Mouse (Mus musculus) hindbrain, embryonic 12.5 days (tissue): Measurements from ENCODE around the gene Rtn4rl1. TPM values are rescaled to one million over a fixed set of nuclear protein-coding genes. Genes with fewer than 3 reads are reported as not detected.
"Not testable (repeated sequence)": the region's sequence is repeated elsewhere in the genome, so short reads cannot be mapped to it uniquely, and the experiment has no call there.

Experiments
- ATAC-seq: fragments of 200-750 bp; cut with Nextera tagmentation; 2 replicates; pipeline ENCODE4 v1.8.0; 2017; ENCODE audit warnings: moderate TSS enrichment; ENCODE audit not compliant: low FRiP score
- H3K27ac ChIP-seq: fragments of 300-500 bp; sonication (generic); 2 replicates; pipeline ENCODE4 v1.5.1; 2016; ENCODE audit warnings: mild to moderate bottlenecking
- H3K27me3 ChIP-seq: fragments of 300-500 bp; sonication (generic); 2 replicates; pipeline ENCODE4 v1.6.1; 2016; ENCODE audit warnings: mild to moderate bottlenecking
- H3K36me3 ChIP-seq: fragments of 300-500 bp; sonication (generic); 2 replicates; pipeline ENCODE4 v1.6.1; 2016; ENCODE audit warnings: mild to moderate bottlenecking
- H3K4me1 ChIP-seq: fragments of 300-500 bp; sonication (generic); 2 replicates; pipeline ENCODE4 v1.6.1; 2016
- H3K4me2 ChIP-seq: fragments of 300-500 bp; sonication (generic); replicated peaks from 2 replicates; pipeline ENCODE4 v1.6.1; 2016; ENCODE audit warnings: mild to moderate bottlenecking
- H3K4me3 ChIP-seq: fragments of 300-500 bp; sonication (generic); 2 replicates; pipeline ENCODE4 v1.5.1; 2016; ENCODE audit warnings: mild to moderate bottlenecking
- H3K9ac ChIP-seq: fragments of 300-500 bp; sonication (generic); 2 replicates; pipeline ENCODE4 v1.6.1; 2016; ENCODE audit warnings: mild to moderate bottlenecking, moderate library complexity
- H3K9me3 ChIP-seq: fragments of 300-500 bp; sonication (generic); replicated peaks from 2 replicates; pipeline ENCODE4 v1.6.1; 2016; ENCODE audit warnings: mild to moderate bottlenecking
- WGBS: fragments of 180-500 bp; shearing (Covaris S2); methylation state at CpG from one replicate; pipeline ENCODE4 v1.1.7; 2016; 5-methylcytosine and 5-hydroxymethylcytosine counted together
- polyA plus RNA-seq: library from polyadenylated mRNA; unstranded; fragments of >200 nt; fragmentation: Nextera tagmentation; extraction: Ambion mirVana; gene quantifications from 2 replicates; pipeline ENCODE4 v1.2.1, GENCODE M21; 2016

Gene Rtn4rl1
- polyA plus RNA-seq, 1 experiment from 2014 or later: 5.1 TPM

DNA sequence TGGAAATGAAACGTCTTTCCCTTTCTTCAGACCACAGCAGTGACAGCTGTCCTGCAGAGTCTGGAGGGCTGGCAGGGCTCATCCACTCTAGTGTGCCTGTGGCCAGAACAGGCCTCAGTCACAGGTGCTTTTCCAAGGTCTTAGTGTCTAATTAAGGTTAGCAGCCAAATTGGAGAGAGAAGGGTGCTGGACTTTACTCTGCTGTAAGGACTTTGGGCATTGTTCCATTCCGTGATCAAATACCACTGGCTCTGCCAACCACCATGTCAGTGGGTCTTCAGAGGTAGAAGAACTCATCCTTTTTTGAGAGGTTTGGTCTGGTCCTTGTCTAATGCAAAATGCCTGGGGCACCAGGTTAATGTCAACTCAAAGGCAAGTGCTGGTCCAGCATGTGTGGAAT lies 95.5 kb downstream of the Rtn4rl1 start:
- H3K27ac ChIP-seq: no peak overlapping the region
- WGBS: 59% methylated on average over 2 of the region's 2 CpGs
- no peak for ATAC-seq
- no peaks in the 10 kb centered on the region for H3K36me3 ChIP-seq
- peaks cover 20% of the 10 kb centered on the region for H3K27me3 ChIP-seq
- H3K9me3 ChIP-seq: no peaks in the 10 kb centered on the region
- no peak overlapping the region for H3K4me2 ChIP-seq
- H3K9ac ChIP-seq: no peak overlapping the region
- no peak overlapping the region for H3K4me3 ChIP-seq
- peaks cover 9% of the 10 kb centered on the region; the same call in 1 of the 2 replicates for H3K4me1 ChIP-seq

DNA sequence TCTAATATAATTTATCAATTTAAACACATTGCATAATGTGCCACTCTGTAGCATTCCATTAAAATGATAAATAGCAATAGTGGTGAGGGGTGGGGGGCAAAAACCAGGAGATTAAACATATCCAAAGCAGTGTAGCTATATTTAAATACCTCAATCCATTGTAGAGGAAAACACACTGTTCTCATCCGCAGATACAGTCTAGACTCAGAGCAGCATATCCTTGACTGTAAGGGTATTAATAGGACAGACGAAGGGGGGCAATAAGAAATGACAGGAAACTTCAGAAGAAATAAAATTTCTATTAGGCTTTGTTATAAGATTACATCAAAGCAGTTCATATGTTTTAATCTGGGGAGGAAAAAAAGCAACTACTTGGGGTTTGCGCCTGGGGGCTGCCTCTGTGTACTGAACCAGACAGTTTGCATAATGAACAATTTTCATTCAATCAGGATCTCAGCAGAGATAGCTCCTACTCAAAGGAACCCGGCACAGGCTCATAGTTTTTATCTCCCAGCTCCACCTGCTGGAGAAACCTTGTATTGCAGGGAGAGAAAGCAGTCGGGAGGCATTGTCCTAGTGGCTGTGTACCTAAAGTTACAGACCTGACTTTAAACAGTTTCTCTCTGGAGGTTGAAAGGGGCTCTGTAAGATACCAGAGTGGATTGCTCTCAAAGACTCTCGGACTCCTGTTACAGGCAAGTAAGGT lies 97.1 kb downstream of the Rtn4rl1 start:
- ATAC-seq: peak; percentile 85
- Histone ChIP-seq H3K27ac (no peak overlapping the region), H3K27me3 (peaks cover 16% of the 10 kb centered on the region), H3K4me2 (no peak overlapping the region), H3K9me3 (no peaks in the 10 kb centered on the region), H3K9ac (no peak overlapping the region), H3K4me1 (peaks cover 9% of the 10 kb centered on the region; the same call in 1 of the 2 replicates), H3K4me3 (no peak overlapping the region), H3K36me3 (no peaks in the 10 kb centered on the region)
- WGBS: 17% methylated on average over 6 of the region's 6 CpGs

DNA sequence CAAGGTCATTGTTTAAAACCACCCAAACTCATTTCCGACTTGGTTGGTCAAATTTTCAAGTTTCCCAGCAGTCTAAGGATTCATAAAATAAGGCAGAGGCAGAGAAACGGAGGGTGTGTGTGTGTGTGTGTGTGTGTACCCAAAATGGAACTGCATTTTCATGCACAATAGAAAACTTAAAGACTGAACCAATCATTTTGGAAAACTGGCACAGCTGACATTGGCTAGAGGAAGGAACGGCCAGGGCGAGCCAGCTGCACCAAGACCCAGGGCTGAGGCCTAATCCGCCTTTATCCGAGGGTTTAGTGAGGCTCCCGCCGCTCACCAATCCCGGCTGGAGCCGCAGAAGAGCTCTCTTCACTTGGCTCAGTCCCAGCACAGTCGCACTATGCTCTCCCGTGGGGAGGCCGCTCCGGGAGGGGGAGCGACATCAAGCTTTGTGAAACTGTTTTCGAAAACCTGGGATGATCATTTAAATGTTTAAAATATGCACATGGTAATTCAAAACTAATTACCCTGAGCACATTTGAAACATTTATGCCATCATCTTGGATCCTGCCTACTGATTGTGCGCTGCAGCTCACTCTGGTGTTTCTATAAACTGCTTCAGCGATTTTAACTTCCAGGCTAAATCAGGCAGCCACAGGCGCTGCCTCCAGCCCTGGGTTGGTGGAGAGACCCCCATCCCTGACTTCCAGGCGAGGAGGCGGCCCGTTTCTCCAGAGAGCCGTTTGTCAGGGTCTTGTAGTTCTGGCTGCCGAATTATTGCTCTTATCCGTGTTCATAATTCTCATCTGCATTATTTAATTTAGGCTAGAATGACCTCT lies 98.0 kb downstream of the Rtn4rl1 start:
- Histone ChIP-seq H3K4me1 (peaks cover 9% of the 10 kb centered on the region; the same call in 1 of the 2 replicates), H3K4me3 (no peak overlapping the region), H3K9me3 (no peaks in the 10 kb centered on the region), H3K27me3 (peaks cover 16% of the 10 kb centered on the region), H3K36me3 (no peaks in the 10 kb centered on the region), H3K27ac (no peak overlapping the region), H3K4me2 (peak overlapping the region; percentile 2; the same call in 1 of the 2 replicates), H3K9ac (no peak overlapping the region; the same call in 1 of the 2 replicates)
- peak; percentile 71 for ATAC-seq
- WGBS: 25% methylated on average over 25 of the region's 25 CpGs

DNA sequence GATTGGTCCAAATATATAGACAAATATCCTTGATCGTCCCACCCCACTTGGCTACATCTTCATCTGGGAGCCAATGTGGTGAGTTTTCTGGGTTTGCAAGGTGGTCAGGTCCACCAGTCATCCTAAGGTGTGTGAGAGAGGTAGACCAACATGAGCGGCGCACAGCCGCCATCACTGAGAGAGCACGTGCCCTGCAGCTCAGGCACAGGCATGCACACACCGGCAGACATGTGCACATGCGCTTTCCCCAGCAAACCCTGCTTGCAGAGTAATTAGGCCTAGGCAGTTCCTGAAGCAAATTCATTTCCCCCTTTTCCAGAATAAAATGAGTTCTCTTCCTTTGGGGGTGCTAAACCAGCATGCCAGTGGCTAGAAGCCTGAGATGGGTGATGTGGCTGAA lies 98.7 kb downstream of the Rtn4rl1 start:
- Histone ChIP-seq H3K27me3 (peaks cover 16% of the 10 kb centered on the region), H3K36me3 (no peaks in the 10 kb centered on the region), H3K9ac (no peak overlapping the region), H3K4me2 (no peak overlapping the region), H3K9me3 (no peaks in the 10 kb centered on the region), H3K27ac (no peak overlapping the region), H3K4me3 (no peak overlapping the region), H3K4me1 (peaks cover 9% of the 10 kb centered on the region; the same call in 1 of the 2 replicates)
- no peak for ATAC-seq
- 84% methylated on average over 7 of the region's 7 CpGs for WGBS

DNA sequence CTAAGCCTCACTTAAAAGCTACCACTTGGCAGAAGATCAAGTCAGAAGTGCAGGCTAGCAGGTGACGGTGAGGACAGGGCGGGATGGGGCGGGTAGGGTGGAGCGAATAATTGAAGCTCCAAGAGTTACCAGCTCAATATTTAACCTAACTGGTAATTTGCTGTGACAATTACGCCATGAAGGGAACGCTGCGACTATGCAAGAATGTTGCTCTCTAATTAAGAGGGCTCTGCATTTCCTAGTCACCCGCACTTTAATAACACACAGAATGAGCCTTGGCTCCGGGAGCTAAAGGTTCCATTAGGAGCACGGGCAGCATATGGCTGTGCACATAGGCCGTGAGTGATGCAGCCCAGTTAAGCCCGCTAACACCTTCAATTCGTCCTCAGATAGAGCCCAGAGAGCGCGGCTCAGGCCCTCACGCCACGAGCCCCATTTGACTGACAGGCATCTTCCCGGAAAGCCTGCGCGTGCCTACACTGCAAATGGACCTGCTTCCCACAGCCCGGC lies 100.3 kb downstream of the Rtn4rl1 start:
- no peak overlapping the region for H3K27ac ChIP-seq
- H3K4me2 ChIP-seq: no peak overlapping the region; the same call in 1 of the 2 replicates
- no peak for ATAC-seq
- H3K4me1 ChIP-seq: peaks cover 18% of the 10 kb centered on the region
- no peaks in the 10 kb centered on the region for H3K9me3 ChIP-seq
- H3K4me3 ChIP-seq: no peak overlapping the region
- no peak overlapping the region for H3K9ac ChIP-seq
- WGBS: 52% methylated on average over 21 of the region's 21 CpGs
- no peaks in the 10 kb centered on the region for H3K36me3 ChIP-seq
- peaks cover 15% of the 10 kb centered on the region for H3K27me3 ChIP-seq

DNA sequence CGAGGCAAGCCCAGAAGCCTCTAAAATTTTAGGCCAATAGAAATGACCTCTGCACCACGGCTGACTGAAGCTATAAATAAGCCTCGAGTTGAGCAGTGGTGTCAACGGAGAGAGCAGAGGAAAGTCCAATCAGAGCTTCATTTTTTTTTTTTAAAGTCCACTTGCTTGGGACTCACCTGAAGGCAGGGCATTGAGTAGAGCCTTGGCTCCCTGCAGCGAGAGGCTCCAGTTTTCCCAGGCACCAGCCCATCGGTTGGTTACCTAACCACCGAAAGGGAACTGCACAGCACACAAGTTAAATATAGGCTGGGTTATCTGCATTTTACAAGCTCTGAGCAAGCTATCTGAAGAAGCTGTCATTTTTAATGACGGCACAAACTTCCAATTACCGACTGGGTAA lies 101.3 kb downstream of the Rtn4rl1 start:
- 84% methylated on average over 9 of the region's 9 CpGs for WGBS
- peaks cover 6% of the 10 kb centered on the region for H3K36me3 ChIP-seq

DNA sequence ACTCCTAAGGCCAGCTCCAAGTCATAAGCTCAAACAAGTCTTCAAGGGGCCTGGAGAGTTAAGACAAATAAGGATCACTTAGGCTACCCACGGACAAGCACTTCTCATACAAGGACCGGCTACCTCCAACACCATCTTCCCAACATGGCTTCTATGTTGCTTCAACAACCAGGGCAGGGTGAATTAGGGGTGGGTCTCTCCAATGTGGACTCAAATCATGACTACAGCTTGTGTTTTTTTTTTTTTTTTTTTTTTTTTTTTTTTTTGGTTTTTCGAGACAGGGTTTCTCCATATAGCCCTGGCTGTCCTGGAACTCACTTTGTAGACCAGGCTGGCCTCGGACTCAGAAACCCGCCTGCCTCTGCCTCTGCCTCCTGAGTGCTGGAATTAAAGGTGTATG lies 102.0 kb downstream of the Rtn4rl1 start:
- peaks cover 24% of the 10 kb centered on the region for H3K4me1 ChIP-seq
- ATAC-seq: not testable (repeated sequence)
- WGBS: 92% methylated on average over 5 of the region's 5 CpGs

More for the DNA sequence above, 101.3 kb downstream of the Rtn4rl1 start:
- Histone ChIP-seq H3K4me1 (peaks cover 24% of the 10 kb centered on the region), H3K9me3 (no peaks in the 10 kb centered on the region), H3K27me3 (peaks cover 11% of the 10 kb centered on the region), H3K9ac (no peak overlapping the region), H3K4me2 (no peak overlapping the region), H3K4me3 (no peak overlapping the region), H3K27ac (no peak overlapping the region)
- no peak for ATAC-seq

DNA sequence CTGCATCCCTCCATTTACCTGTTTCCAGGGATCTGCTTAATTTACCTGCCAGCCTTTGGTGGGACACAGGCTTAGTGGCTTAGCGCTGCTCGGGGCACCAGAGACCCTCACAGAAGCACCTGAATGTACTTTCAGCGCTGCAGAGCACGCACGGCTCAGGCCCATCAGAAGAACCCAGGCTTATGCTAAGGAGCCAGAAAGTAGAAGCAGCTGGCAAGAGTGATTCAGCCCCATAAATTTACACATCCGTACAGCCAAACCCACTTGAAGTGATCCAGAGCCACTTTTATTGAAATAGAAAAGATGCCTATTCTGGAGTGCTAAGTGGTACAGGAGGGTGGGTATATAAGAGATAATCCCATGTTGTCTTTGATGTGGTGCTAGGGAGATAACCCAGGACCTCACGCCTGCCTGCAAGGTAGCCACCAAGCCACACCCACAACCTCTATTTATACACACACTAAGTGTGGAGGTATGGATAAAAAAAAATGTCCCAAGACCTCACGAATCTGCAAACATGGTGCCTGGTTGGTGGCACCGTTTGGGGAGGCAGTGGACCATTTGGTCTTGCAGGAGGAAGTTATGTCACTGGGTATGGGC lies 102.9 kb downstream of the Rtn4rl1 start:
- peaks cover 20% of the 10 kb centered on the region for H3K36me3 ChIP-seq
- WGBS: 86% methylated on average over 9 of the region's 9 CpGs
- no peaks in the 10 kb centered on the region for H3K9me3 ChIP-seq
- no peak for ATAC-seq
- H3K27ac ChIP-seq: no peak overlapping the region
- peaks cover 26% of the 10 kb centered on the region for H3K4me1 ChIP-seq
- H3K9ac ChIP-seq: no peak overlapping the region
- peaks cover 11% of the 10 kb centered on the region for H3K27me3 ChIP-seq
- H3K4me3 ChIP-seq: no peak overlapping the region
- H3K4me2 ChIP-seq: no peak overlapping the region

More for the DNA sequence above, 102.0 kb downstream of the Rtn4rl1 start:
- H3K9me3 ChIP-seq, H3K9ac ChIP-seq, H3K4me3 ChIP-seq, H3K4me2 ChIP-seq, H3K27ac ChIP-seq: not testable (repeated sequence)
- peaks cover 10% of the 10 kb centered on the region for H3K36me3 ChIP-seq
- peaks cover 11% of the 10 kb centered on the region for H3K27me3 ChIP-seq

DNA sequence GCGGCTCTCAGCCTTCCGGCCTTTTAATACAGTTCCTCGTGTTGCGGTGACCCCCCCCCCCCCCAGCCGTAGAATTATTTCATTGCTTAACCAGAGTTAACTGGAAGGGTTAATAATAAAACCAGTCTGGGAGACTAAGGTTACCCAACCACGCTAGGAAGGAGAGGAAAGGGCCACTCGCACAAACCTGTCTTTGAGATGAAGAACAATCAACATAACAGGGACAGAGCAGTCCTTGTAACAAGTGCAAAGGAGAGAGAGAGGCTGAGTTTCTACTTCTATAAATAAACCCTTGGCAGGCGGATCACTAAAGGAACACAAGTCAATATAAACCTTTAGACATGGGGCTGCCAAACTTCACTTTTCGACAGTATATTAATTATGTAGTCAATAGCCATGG lies 104.0 kb downstream of the Rtn4rl1 start:
- H3K36me3 ChIP-seq: peaks cover 29% of the 10 kb centered on the region
- WGBS: 83% methylated on average over 9 of the region's 9 CpGs
- no peak overlapping the region for H3K27ac ChIP-seq
- no peak overlapping the region for H3K4me2 ChIP-seq
- no peaks in the 10 kb centered on the region for H3K9me3 ChIP-seq
- no peak overlapping the region for H3K9ac ChIP-seq
- no peak for ATAC-seq
- peaks cover 18% of the 10 kb centered on the region for H3K4me1 ChIP-seq
- no peak overlapping the region for H3K4me3 ChIP-seq
- H3K27me3 ChIP-seq: peaks cover 3% of the 10 kb centered on the region; the same call in 1 of the 2 replicates

DNA sequence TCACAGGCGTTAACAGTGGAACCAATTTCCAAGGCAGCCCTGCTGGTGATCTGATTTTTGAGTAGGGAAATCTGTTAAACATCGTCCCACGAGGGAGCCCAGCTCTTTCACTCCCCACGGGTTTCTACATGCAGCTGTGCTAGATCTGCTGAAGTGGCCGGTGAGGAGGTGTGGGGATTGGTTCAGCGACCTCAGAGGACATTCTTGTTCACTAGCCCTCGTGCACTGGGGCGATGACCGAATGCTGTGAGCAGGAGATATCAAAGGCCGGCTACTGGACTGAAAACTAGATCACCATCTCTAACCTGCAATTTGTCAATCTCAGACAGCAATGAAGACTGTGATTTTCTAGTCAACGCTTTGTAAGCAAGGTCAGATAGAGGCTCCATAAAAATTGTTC lies 104.9 kb downstream of the Rtn4rl1 start:
- Histone ChIP-seq H3K9ac (0 out of 2 replicates have a peak overlapping the region, but pooled peaks have one; percentile 13), H3K4me2 (no peak overlapping the region), H3K36me3 (peaks cover 33% of the 10 kb centered on the region), H3K4me1 (peaks cover 18% of the 10 kb centered on the region), H3K9me3 (no peaks in the 10 kb centered on the region), H3K4me3 (no peak overlapping the region), H3K27ac (peak overlapping the region; percentile 23; the same call in 1 of the 2 replicates), H3K27me3 (no peaks in the 10 kb centered on the region; the same call in 1 of the 2 replicates)
- 49% methylated on average over 11 of the region's 11 CpGs for WGBS
- no peak for ATAC-seq

DNA sequence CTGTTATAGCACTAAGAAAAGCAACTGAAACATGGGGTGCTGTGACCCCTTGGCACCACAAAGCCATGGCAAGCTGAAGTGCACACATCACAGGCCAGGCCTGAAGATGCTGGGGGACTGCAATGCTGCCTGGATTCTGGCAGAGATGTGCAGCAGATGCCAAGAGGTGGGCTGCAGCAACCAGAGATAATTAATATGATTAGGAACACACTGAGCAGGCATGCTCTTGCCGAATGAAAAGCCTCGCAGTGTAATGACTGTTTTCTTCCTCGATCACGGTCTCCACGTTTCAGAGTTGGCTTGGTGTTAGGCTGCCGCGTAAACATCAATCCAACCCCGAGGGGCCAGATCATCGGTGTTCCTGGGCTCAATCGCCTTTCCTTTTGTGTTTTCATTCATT lies 106.2 kb downstream of the Rtn4rl1 start:
- Histone ChIP-seq H3K4me3 (no peak overlapping the region), H3K9me3 (no peaks in the 10 kb centered on the region), H3K27ac (peak overlapping the region; percentile 64), H3K27me3 (no peaks in the 10 kb centered on the region; the same call in 1 of the 2 replicates), H3K4me2 (no peak overlapping the region), H3K36me3 (peaks cover 34% of the 10 kb centered on the region), H3K4me1 (peaks cover 18% of the 10 kb centered on the region), H3K9ac (0 out of 2 replicates have a peak overlapping the region, but pooled peaks have one; percentile 8)
- WGBS: 76% methylated on average over 10 of the region's 10 CpGs
- ATAC-seq: no peak

DNA sequence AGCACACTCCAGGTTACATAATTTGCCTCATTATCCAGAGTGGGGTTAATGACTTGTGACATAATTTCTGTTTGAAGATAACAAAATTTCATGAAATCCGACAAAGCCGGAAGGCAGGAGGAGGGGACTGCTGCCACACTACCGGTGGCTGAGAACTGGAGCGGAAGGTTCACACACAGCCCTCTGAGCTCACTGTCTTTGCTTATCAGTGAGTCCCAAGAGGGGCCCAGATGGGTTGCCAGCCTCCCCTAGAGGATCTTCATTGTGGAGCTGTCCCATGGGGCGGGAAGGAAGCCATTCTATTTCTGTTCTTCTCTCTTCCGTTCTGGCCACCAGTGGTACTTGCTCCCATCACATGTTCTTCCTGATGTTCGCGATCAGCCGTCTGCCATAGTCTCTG lies 107.4 kb downstream of the Rtn4rl1 start:
- Histone ChIP-seq H3K9ac (no peak overlapping the region), H3K9me3 (no peaks in the 10 kb centered on the region), H3K4me1 (peaks cover 18% of the 10 kb centered on the region), H3K27me3 (no peaks in the 10 kb centered on the region; the same call in 1 of the 2 replicates), H3K4me3 (no peak overlapping the region), H3K4me2 (no peak overlapping the region), H3K36me3 (peaks cover 40% of the 10 kb centered on the region), H3K27ac (peak overlapping the region; percentile 24; the same call in 1 of the 2 replicates)
- 83% methylated on average over 9 of the region's 9 CpGs for WGBS
- ATAC-seq: no peak
